Mouse (Mus musculus): ENCODE results near the gene Klhl5. TPM values are rescaled to one million over a fixed set of nuclear protein-coding genes. Genes with fewer than 3 reads are reported as not detected.

Klhl5 gene
- polyA plus RNA-seq, 1 experiment: 55.7 TPM

DNA sequence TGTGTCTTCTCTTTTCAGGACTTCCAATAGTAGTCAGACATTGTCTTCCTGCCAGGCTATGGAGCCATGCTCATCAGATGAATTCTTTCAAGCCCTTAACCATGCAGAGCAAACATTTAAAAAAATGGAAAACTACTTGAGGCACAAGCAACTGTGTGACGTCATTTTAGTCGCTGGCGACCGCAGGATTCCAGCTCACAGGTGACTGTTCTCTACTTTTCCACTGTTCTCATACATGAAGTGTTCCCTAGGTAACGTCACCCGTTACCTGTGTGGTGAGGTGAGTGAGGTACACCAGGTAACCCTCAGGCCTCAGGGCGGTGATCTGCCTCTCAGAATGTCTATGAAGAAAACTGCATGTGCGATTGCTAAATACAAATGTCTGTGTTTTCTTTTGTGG lies 33.9 kb downstream of the Klhl5 start:
- no peak for DNase-seq (ENCODE audit: extremely low spot score in 1 of 2, low spot score in 1 of 2)

DNA sequence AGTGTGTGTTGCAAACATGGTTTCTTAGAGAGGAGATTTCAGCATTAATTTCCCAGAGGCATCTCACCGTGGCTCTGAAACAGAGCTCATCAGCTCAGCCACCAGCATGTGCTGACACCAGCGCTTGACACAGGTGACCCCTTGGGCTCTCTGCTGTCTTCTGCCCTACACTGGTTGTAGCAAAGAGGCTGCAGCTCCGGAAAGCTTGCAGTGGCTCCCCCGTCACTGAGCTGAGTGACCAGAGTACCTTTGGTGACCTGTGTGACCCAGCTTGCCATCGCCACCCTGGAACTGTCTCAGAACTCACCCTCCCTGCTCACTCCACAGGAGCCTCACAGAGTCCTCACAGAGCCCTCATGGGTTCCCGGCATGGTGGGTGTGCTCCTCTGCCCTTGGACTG lies 34.9 kb downstream of the Klhl5 start:
- no peak for DNase-seq (ENCODE audit: extremely low spot score in 1 of 2, low spot score in 1 of 2)

DNA sequence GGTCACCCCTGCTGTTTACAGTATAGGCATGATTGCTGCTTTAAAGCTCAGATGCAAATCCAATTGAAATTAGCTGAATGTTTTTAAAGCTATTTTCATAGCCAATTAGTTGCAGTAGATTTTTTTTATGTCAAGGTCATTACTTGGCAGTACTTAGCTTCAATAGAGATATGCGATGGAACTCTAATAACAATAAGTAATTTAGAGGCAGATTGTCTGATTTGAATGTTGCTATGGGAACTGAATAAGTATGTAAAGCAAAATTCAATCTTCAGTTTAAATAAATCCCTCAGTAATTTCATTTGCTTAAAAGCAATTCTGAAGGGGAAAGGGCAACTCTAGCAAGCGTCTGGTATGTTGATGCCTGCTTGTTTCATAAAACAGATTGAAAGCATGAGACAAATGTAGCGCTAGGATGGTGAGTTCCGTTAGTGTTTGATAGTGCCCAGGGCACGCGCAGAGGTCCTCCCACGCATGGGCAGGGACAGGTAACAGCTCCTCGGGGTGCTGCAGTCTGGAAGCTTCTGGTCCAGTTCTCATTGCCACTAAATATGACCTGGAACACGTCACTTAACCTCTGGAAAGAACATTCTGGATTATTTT lies 38.3 kb downstream of the Klhl5 start:
- no peak for DNase-seq (ENCODE audit: extremely low spot score in 1 of 2, low spot score in 1 of 2)

DNA sequence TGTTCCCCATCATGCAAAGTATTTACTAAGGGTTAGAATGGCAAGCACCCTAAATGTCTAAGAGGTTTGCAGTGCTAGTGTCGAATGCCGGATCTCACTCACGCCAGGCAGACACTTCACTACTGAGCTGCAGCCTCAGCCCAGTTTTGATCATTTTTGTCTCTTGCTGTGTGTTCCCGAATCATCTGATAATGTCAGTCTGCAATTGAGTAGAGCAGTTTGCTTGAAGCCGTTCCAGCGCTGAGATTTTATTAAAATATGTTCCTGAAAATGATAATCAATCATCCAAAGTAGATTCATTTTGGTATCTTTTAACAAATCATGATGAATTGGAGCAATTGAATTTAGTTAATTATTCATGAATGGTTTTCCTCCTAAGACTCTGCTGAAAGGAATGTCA lies 39.4 kb downstream of the Klhl5 start:
- no peak for DNase-seq (ENCODE audit: extremely low spot score in 1 of 2, low spot score in 1 of 2)

DNA sequence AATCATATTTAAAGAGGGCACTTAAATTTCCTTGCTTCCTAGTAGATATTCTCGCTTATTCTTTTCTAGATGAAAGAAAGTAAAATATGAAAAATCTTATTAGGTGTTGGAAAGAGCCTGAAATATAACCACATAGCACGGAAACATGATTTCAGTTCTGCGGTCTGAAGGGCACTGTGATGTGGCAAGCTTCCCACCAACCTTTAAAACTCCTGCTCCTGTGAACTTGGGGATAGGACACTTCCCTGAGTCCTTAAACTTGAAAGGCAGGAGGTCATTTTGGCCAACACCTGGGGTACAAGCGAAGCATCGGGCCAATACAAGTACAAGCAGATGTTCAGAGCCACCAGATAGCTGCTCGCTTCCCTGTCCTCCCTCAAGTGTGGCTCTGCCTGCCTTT lies 42.4 kb downstream of the Klhl5 start:
- DNase-seq (ENCODE audit: extremely low spot score in 1 of 2, low spot score in 1 of 2): no peak

DNA sequence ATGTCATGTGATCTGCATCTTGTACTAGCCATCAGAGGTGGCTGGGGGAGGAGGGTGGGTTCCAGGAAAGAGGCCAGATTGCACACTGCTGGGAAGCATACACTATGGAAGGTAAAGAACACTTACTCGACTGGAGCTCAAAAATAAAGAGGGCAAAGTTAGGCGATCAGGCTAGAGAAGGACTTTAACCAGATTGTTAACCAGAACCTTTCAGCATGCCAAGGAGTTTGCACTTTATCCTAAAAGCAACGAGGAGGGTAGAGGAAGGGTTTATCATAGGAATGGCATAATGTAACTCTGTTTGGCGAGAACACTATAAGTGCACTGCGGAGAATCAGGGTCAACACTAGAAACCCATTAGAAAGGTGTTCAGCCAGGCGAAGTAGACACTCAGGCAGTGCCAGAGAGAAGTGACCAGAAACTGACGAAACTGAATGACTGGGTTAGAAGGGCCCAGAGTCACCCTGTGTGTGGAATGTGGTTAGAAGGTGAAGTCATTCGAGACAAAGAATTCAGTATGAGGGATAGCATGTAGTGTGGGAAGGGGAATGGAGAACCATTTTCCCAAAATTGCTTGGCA lies 43.1 kb downstream of the Klhl5 start:
- DNase-seq (ENCODE audit: extremely low spot score in 1 of 2, low spot score in 1 of 2): no peak

DNA sequence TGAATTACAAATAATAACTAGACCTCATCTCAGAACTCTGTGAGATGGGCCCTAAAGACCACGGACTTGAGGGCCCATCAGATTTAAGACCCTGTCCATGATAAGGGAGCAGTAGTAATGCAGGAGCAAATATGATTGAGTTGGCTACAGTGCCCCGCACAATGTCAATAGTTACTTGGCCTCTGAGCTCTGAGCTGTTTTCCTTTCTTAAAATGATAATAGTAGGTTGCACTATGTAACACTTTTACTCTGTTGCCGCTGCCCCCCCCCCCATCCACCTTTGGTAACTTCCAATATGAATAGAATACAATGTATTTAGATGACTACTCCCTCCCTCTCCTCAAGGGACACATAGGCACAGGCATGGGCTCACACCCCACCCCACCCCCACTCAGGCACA lies 43.9 kb downstream of the Klhl5 start:
- DNase-seq (ENCODE audit: extremely low spot score in 1 of 2, low spot score in 1 of 2): no peak

DNA sequence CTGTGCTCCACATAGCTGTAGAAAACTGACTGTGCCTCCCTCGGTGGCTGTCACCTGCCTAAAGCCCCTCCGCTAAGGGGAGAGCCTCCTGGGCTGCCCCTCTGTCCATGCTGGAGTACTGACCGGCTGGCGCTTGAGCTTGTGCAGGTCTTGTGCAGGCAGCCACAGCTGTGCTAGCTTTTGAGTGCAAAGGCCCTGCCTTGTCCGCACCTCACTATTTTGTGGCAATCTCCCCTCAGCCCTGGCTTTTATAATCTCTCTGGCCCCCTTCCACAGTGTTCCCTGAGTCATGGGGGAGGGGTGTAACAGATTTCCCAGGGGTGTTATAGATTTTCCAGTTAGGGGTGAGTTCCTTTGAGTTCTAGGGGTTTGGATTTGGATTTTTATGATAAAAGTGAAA lies 44.4 kb downstream of the Klhl5 start:
- DNase-seq (ENCODE audit: extremely low spot score in 1 of 2, low spot score in 1 of 2): no peak

DNA sequence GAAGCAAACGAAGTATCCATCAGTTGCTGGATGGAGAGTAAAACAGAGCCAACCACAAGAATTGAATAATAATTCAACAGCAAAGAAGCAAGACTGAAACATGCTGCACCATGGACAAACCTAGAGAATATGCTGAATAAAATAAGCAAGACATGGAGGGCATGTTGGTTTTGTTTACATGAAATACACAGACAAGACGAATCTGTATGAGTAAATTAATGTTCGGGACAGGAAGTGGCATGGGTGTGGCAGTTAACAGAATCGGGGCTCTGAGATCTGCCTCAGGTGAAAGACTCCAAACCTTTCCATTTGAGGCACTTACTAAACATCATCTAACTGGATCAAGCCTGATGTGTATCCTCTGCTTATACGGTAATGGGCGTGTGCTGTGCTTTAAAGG lies 46.9 kb downstream of the Klhl5 start:
- no peak for DNase-seq (ENCODE audit: extremely low spot score in 1 of 2, low spot score in 1 of 2)

DNA sequence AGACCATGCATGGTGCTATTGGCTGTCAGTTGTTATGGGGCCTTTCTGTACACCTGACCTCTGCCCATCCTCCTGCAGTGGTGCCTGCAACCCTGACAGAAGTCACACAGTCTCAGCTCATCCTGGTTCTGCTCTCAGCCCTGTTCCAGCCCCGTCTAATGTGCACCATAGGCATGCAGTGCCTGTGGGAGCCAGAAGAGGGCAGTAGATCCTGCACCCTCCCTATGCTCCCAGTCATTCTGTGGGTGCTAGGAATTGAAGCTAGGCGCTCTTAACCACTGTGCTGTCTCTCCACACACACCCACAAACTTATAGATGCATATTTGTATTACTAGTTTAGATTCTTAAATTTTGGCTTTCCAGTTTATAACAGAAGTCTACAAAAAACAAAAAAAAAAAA lies 49.5 kb downstream of the Klhl5 start:
- DNase-seq (ENCODE audit: extremely low spot score in 1 of 2, low spot score in 1 of 2): no peak

DNA sequence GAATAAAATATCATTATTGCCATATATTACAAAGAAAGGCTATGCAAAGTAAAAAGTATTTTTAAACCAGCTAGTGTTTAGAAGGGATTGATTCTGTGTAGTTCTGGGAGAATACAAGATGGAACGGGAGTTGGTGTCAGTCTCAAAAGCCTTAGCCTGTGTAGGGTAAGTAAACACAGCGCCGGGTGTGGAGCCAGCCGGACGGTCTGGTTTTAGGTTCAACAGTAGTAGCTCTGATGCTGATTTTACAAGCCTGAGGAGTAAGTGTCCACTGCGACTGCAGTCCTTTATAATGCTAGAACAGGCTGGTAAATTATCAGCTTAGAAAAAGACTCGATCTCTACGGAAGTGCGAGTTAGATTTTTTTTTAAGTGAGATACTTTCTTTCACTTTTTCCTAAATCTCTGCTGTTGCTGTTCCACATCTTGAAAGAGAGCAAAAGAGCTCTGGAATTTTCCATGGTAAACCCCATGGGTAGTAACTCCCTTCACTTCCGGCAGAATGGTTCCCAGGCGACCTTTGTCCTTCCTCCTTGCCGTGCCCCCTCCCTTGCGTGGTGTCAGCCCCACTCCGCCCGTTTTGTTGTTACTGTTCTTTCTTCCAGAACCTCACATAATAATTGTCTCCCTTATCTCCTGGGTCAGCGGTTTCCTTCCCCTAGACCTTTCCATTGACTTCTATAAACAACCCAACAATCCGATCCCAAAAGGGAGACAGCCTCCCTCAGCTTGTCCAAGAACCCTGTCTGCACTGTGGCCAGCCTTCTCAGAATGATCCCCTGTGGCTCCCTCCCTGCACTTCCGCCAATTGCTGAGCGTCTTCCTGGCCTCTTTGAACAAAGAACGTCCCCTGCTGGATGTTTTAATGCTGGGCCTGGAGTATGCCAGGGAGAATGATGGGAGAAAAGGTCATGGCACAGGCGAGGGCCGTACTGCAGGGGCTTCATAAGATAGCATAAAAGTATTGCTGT lies 50.4 kb downstream of the Klhl5 start:
- no peak for DNase-seq (ENCODE audit: extremely low spot score in 1 of 2, low spot score in 1 of 2)

DNA sequence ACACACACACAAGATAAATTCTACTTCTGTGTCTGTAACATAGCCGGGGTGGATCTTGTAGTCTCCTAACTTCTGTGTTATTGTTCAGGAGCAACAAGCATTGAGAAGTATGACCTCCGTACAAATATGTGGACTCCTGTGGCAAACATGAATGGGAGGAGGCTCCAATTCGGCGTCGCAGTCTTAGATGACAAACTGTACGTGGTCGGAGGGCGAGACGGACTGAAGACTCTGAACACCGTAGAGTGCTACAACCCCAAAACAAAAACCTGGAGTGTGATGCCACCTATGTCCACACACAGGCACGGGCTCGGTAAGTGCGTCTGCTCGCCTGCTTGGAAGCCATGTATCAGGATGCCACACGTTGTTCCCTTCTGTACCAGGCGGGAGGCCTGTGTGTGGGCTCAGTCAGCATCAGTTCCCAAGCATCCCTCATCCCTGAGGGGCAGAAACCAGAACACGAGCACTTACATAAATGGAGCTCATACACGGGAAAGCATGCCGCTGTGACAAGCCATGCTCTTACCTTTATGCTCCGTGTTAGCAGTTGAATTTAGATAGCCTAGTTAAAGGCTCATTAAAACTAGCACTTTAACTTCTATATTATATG lies 51.5 kb downstream of the Klhl5 start:
- DNase-seq (ENCODE audit: extremely low spot score in 1 of 2, low spot score in 1 of 2): peak in 1 of 2 experiments; percentile 35

DNA sequence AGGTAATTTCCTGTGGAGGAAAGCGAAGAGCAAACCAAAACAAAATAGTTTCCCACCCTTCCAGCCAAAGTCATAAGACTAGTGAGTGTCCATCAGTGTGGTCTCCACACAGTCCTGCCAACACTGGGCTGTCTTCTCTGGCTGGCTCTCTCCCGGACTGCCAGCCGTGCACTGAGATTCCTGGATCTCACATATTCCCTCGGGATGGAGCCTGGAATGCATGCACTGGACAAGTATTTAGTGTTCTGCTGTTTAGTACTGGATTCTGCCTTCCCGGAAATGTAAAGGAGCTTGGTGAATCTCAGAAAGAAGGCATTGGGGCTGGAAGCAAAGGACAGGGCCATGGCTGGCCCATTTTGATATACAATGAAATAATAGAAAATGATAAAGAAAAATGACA lies 55.7 kb downstream of the Klhl5 start:
- no peak for DNase-seq (ENCODE audit: extremely low spot score in 1 of 2, low spot score in 1 of 2)

DNA sequence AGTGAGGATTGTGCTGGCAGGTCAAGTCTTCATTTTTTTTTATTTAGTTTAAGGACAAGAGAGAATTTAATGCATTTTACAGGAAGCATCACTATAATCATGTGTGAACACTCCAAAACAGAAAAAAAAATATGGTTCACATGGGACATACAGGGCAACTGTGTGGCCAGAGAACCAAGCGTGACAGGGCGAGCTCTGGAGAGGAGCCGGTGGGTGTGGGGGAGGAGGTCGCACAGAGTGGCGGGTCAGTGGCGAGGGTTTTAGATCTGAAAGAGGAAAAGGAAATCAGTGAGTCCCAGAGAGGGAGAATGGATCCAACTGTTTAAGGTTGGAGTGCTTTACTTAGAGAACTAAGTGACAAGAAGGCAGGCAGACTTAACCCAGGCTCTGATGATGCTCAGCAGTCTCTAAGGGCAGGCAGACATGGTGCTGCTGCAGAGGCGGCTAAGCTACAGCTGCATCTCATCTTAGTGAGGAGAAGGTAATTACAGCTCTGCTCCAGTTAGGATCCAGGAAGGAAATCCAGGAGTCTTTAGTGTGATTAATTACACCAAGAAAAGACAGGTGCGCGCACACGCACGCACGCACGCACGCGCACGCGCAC lies 56.3 kb downstream of the Klhl5 start:
- no peak for DNase-seq (ENCODE audit: extremely low spot score in 1 of 2, low spot score in 1 of 2)

DNA sequence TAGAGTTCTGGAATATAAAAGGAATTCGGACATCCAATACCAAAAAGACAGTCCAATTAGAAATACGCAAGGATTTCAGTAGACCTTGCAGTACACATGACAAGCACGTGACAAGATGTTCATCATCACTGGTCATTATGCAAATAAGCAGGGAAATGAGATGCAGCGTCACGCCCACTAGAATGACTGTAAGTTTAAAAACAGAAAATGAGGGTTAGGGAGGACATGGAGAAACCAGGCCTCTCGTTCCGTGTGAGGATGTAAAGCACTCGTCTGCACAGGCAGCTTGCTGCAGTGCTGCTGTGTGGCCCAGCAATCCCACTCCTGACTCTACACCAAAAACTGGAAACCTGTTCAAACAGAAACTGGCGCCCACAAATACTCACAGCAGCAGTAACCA lies 62.9 kb downstream of the Klhl5 start:
- no peak for DNase-seq (ENCODE audit: extremely low spot score in 1 of 2, low spot score in 1 of 2)

DNA sequence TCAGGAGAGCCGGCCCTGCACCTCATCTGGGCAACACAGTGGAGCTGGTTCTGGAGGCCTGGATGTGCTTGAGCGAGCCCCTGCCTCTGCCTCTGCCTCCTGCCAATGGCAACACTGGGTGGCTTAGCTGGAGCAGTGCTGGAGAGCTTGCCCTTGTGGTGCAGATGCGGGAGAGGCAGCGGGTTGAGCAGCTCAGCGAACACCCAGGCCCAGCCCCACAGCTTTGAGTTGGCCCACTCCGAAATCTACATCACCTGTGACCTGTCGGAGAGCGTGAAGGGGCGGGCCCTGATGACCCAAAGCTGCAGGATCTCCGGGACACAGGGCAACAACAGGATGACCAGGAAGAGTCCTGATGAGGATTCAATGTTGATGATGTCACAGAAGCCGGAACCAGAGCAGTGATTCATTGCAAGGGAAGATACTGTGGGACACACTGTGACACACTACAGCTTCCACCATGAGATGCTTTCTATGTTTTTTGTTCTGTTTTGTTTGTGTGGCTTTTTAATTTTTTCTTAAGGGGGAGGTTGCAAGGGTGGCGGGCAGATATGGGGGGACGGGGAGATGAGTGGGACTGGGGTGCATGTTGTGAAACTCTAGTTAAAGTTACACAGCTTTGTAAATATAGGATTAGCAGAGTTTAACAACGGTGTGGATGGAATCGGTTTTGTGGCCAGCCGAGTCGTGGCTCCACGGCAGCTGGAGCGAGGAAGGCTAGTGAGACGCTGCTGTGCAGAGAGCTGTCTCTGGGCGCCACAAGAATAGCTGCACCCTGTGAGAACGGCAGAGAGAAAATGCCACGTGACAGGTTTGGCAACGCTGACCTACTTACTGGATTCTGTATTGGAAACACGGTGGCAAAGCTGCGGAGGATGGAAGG lies 67.9 kb downstream of the Klhl5 start:
- DNase-seq (ENCODE audit: extremely low spot score in 1 of 2, low spot score in 1 of 2): peak; percentile 80 to 88

DNA sequence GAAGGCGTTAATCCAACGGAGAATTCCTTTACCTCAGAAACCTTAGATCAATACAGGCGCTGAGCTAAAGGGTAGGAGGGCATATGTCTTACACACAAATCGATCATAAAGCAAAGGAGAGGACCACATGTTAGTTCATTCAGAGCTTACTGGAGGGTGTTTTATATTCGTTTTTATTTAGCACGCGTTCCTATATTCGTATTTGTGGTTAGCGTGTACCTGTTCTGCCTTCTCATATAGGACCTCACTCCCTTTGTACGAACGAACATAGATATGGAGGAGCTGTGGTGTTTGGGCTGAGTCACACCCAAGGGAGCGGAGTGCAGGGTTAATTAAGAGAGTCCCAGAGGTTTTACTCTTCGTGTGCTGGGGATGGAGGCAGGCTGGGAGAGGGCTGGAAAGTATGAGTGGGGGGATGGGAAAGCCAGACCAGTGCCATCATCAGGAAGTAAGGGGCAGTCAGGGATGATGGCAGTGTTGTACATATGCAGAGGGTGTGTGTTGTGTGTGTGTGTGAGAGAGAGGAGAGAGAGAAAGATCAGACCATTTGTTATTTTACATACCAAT lies 68.7 kb downstream of the Klhl5 start:
- DNase-seq (ENCODE audit: extremely low spot score in 1 of 2, low spot score in 1 of 2): no peak

DNA sequence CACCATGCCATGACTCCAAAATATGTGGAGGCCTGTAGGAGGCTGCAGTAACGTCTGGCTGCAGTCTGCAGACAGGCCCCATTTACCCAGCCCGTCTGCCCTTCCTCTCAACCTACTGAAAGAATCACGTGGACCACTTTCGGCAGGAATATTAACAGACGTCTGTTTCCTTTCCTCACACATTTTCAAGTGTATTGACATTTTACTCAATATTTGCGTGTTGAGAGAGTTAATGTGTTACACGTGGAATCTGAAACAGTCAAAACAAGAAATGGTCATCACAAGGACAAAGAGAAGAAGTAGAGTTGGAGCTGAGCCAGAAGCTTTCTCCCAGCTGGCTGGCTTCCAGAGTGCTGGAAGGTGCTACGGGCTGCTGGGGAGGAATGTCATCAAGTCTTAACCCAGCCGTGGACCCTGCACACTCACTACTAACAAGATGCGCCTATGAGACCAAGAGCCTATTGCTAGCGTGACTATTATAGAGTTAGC lies 69.7 kb downstream of the Klhl5 start:
- peak in 1 of 2 experiments; percentile 26 for DNase-seq (ENCODE audit: extremely low spot score in 1 of 2, low spot score in 1 of 2)

DNA sequence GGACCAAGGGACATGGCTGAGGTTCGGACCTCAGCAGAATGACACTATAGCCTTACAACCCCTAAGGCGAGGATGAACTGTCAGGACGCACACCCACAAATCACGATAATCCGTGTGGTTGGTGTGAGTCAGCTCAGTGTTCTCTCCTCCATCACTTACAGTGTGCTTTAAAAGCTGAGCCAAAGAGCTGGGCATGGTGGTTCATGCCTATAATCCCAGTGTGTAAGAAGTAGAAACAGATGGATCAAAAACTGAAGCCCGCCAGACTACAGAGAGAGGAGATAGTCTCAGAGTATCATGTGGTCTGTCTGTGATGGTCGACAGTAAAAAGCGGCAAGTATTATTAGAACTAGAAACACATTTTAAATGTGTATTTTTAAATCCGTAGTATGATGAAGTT lies 71.1 kb downstream of the Klhl5 start:
- DNase-seq (ENCODE audit: extremely low spot score in 1 of 2, low spot score in 1 of 2): peak in 1 of 2 experiments; percentile 20

Data from frontal cortex, adult 2 months (tissue).